Mouse (Mus musculus): Measurements from ENCODE around the gene Dhx33. TPM values are rescaled to one million over a fixed set of nuclear protein-coding genes. Genes with fewer than 3 reads are reported as not detected.

Gene Dhx33
- polyA plus RNA-seq, 2 experiments = 18.6 to 33.2 TPM

DNA sequence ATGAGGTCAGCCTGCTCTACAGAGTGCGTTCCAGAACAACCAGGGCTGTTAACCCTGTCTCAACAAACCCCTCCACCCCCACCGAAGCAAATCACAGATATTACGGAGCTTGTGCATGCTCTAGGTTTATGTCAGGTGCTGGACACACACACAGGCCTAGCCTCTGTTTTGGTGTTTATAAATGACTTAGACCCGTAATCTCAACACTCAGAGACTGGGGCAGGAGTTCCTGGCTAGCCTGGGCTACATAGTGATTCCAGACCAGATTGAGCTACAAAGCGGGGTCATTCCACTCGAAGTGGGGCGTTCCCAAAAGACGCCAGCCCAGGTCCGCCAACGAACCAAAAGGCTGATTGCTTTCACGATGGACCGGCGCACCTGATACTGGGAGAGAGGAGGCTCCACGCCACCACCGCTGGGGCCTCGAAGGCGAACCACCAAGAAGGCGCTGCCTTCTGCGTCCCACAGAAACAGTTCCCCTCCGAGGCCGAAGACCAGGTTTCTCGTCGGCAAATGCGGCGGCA, 34.9 kb downstream of the Dhx33 start:
- WGBS = under 1% methylated on average over 21 of the region's 25 CpGs
- ATAC-seq (ENCODE audit: low FRiP score, low read depth) (peak; percentile 16; the same call in 1 of the 2 replicates), DNase-seq (ENCODE audit: low spot score) (no peak)

DNA sequence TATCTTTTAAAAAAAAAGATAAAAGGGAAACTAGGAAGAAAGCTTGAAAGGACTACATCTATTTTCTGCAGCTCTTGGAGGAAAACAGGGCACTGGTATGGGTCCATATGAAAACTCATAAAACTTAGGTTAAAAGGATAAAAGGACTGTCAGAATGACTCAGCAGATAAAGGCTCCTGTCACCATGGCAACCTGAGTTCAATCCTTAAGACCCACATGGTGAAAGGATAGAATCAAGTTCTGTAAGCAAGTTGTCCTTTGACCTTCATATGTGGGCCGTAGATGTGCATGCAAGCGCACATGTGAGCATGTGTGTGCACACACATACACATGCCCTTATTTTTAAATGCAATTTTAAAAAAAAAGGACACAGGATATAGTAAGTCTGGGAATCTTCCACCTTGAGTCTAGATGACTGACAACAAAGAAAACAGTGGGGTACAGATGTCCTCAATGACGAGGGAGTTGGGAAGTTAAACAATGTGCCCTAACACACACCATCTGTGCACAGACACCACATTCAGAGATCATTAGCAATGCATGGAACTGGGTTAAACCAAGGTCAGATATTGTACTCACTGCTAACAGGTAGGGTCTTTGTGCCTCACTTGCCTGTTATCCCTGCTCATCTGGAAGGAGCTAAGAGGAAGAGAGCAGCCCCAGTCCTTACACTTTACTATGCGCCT, 39.9 kb downstream of the Dhx33 start:
- WGBS = 85% methylated on average over 4 of the region's 4 CpGs
- no peak for TF ChIP-seq POLR2A (IDR thresholded peaks at IDR 0.05; ENCODE audit: borderline replicate concordance, extremely low read depth, insufficient read depth, insufficient read length)
- DNase-seq (ENCODE audit: low spot score) = no peak
- Histone ChIP-seq H3K27ac (replicated peaks; ENCODE audit: low read depth, low read length) (no peak overlapping the region), H3K27me3 (ENCODE audit: control insufficient read depth, insufficient read depth, low read length) (no peaks in the 10 kb centered on the region), H3K9ac (ENCODE audit: low read depth, low read length, severe bottlenecking) (no peak overlapping the region), H3K36me3 (ENCODE audit: control insufficient read depth, insufficient read depth, low read length) (peaks cover 73% of the 10 kb centered on the region), H3K4me2 (replicated peaks; ENCODE audit: low read depth, low read length, severe bottlenecking) (no peak overlapping the region), H3K9me3 (ENCODE audit: control insufficient read depth, low read length) (no peaks in the 10 kb centered on the region), H3K4me3 (replicated peaks; ENCODE audit: low read length) (no peak overlapping the region), H3K4me1 (ENCODE audit: control insufficient read depth, insufficient read depth, low read length) (peaks cover 8% of the 10 kb centered on the region)
- ATAC-seq (ENCODE audit: low FRiP score, low read depth) = no peak

More for the DNA sequence above, 34.9 kb downstream of the Dhx33 start:
- H3K4me2 ChIP-seq (replicated peaks; ENCODE audit: low read depth, low read length, severe bottlenecking) = peak overlapping the region; percentile 87
- peak overlapping the region; percentile 86 for H3K9ac ChIP-seq (ENCODE audit: low read depth, low read length, severe bottlenecking)
- H3K4me1 ChIP-seq (ENCODE audit: control insufficient read depth, insufficient read depth, low read length) = peaks cover 13% of the 10 kb centered on the region
- peak overlapping the region; percentile 85 for H3K27ac ChIP-seq (replicated peaks; ENCODE audit: low read depth, low read length)
- no peaks in the 10 kb centered on the region for H3K27me3 ChIP-seq (ENCODE audit: control insufficient read depth, insufficient read depth, low read length)
- H3K4me3 ChIP-seq (replicated peaks; ENCODE audit: low read length) = peak overlapping the region; percentile 98
- no peaks in the 10 kb centered on the region for H3K9me3 ChIP-seq (ENCODE audit: control insufficient read depth, low read length)
- H3K36me3 ChIP-seq (ENCODE audit: control insufficient read depth, insufficient read depth, low read length) = peaks cover 39% of the 10 kb centered on the region
- TF ChIP-seq POLR2A (IDR thresholded peaks at IDR 0.05; ENCODE audit: borderline replicate concordance, extremely low read depth, insufficient read depth, insufficient read length) = no peak

- WGBS = 94% methylated on average over 5 of the region's 5 CpGs
- ATAC-seq (ENCODE audit: low FRiP score, low read depth) = no peak
Observed at GRCm38 (mm10) chr11:70960786-70961554, 43.3 kb downstream of the Dhx33 start.

GRCm38 (mm10) chr11:70954711-70955110, 49.5 kb downstream of the Dhx33 start:
- H3K4me2 ChIP-seq (replicated peaks; ENCODE audit: low read depth, low read length, severe bottlenecking) = no peak overlapping the region
- no peak overlapping the region for H3K9ac ChIP-seq (ENCODE audit: low read depth, low read length, severe bottlenecking)
- H3K36me3 ChIP-seq (ENCODE audit: control insufficient read depth, insufficient read depth, low read length) = peaks cover 95% of the 10 kb centered on the region
- DNase-seq (ENCODE audit: low spot score) = no peak
- no peaks in the 10 kb centered on the region for H3K4me1 ChIP-seq (ENCODE audit: control insufficient read depth, insufficient read depth, low read length)
- WGBS = 94% methylated on average over 4 of the region's 4 CpGs
- H3K9me3 ChIP-seq (ENCODE audit: control insufficient read depth, low read length) = no peaks in the 10 kb centered on the region
- no peak for TF ChIP-seq POLR2A (IDR thresholded peaks at IDR 0.05; ENCODE audit: borderline replicate concordance, extremely low read depth, insufficient read depth, insufficient read length)
- H3K27ac ChIP-seq (replicated peaks; ENCODE audit: low read depth, low read length) = no peak overlapping the region
- no peaks in the 10 kb centered on the region for H3K27me3 ChIP-seq (ENCODE audit: control insufficient read depth, insufficient read depth, low read length)
- no peak for ATAC-seq (ENCODE audit: low FRiP score, low read depth)
- H3K4me3 ChIP-seq (replicated peaks; ENCODE audit: low read length) = no peak overlapping the region

More at GRCm38 (mm10) chr11:70960786-70961554, 43.3 kb downstream of the Dhx33 start:
- Histone ChIP-seq H3K27ac (replicated peaks; ENCODE audit: low read depth, low read length) (no peak overlapping the region), H3K4me3 (replicated peaks; ENCODE audit: low read length) (no peak overlapping the region), H3K4me2 (replicated peaks; ENCODE audit: low read depth, low read length, severe bottlenecking) (no peak overlapping the region), H3K9me3 (ENCODE audit: control insufficient read depth, low read length) (no peaks in the 10 kb centered on the region), H3K27me3 (ENCODE audit: control insufficient read depth, insufficient read depth, low read length) (no peaks in the 10 kb centered on the region), H3K36me3 (ENCODE audit: control insufficient read depth, insufficient read depth, low read length) (peaks cover 93% of the 10 kb centered on the region), H3K9ac (ENCODE audit: low read depth, low read length, severe bottlenecking) (no peak overlapping the region), H3K4me1 (ENCODE audit: control insufficient read depth, insufficient read depth, low read length) (no peaks in the 10 kb centered on the region)
- no peak for TF ChIP-seq POLR2A (IDR thresholded peaks at IDR 0.05; ENCODE audit: borderline replicate concordance, extremely low read depth, insufficient read depth, insufficient read length)
- no peak for DNase-seq (ENCODE audit: low spot score)

Data from limb, embryonic 14.5 days (tissue).